Mouse (Mus musculus) forebrain, embryonic 15.5 days (tissue): ENCODE measurements around the gene Vmn1r173. TPM values are rescaled to one million over a fixed set of nuclear protein-coding genes. Genes with fewer than 3 reads are reported as not detected.
"Not testable (repeated sequence)": the region's sequence is repeated elsewhere in the genome, so short reads cannot be mapped to it uniquely, and the experiment has no call there.

Experiments used
- ATAC-seq: fragments of 200-750 bp; cut with Nextera tagmentation; replicated peaks from 2 replicates; pipeline ENCODE4 v1.8.0; 2017; ENCODE audit warnings: mild to moderate bottlenecking, moderate TSS enrichment, moderate library complexity
- H3K27ac ChIP-seq: fragments of 300-500 bp; sonication (generic); replicated peaks from 2 replicates; pipeline ENCODE4 v1.5.1; 2015; ENCODE audit warnings: mild to moderate bottlenecking, inconsistent platforms
- H3K27me3 ChIP-seq: fragments of 300-500 bp; sonication (generic); 2 replicates; pipeline ENCODE4 v1.6.1; 2015; ENCODE audit warnings: inconsistent platforms
- H3K36me3 ChIP-seq: fragments of 300-500 bp; sonication (generic); 2 replicates; pipeline ENCODE4 v1.6.1; 2015; ENCODE audit warnings: mild to moderate bottlenecking, inconsistent platforms
- H3K4me1 ChIP-seq: fragments of 300-500 bp; sonication (generic); 2 replicates; pipeline ENCODE4 v1.6.1; 2015; ENCODE audit warnings: inconsistent platforms
- H3K4me2 ChIP-seq: fragments of 300-500 bp; sonication (generic); replicated peaks from 2 replicates; pipeline ENCODE4 v1.6.1; 2015; ENCODE audit warnings: mild to moderate bottlenecking, inconsistent platforms
- H3K4me3 ChIP-seq: fragments of 300-500 bp; sonication (generic); 2 replicates; pipeline ENCODE4 v1.5.1; 2015; ENCODE audit warnings: mild to moderate bottlenecking, inconsistent platforms
- H3K9ac ChIP-seq: fragments of 300-500 bp; sonication (generic); replicated peaks from 2 replicates; pipeline ENCODE4 v1.6.1; 2015; ENCODE audit warnings: mild to moderate bottlenecking, inconsistent platforms
- H3K9me3 ChIP-seq: fragments of 300-500 bp; sonication (generic); 2 replicates; pipeline ENCODE4 v1.6.1; 2016; ENCODE audit warnings: inconsistent platforms
- WGBS: fragments of 180-500 bp; shearing (Covaris S2); methylation state at CpG from one replicate; pipeline ENCODE4 v1.1.7; 2015; ENCODE audit warnings: mixed read lengths; 5-methylcytosine and 5-hydroxymethylcytosine counted together
- polyA plus RNA-seq: library from polyadenylated mRNA; unstranded; fragments of >200 nt; fragmentation: Nextera tagmentation; extraction: Ambion mirVana; gene quantifications from 2 replicates; pipeline ENCODE4 v1.2.1, GENCODE M21; 2015

Gene Vmn1r173
- not detected in 2 replicates for polyA plus RNA-seq

GRCm38 (mm10) chr7:23700403-23700802 lies at the start of gene Vmn1r173:
TSS of gene Vmn1r173 (plus strand) at chr7:23700703.
- H3K27ac ChIP-seq: not testable (repeated sequence)

GRCm38 (mm10) chr7:23658016-23658415 lies 42.5 kb upstream of the Vmn1r173 start, which contains the start of gene Vmn1r172:
TSS of gene Vmn1r172 (plus strand) at chr7:23658316.
- H3K4me1 ChIP-seq: no peaks in the 10 kb centered on the region
- no peaks in the 10 kb centered on the region for H3K9me3 ChIP-seq
- no peaks in the 10 kb centered on the region for H3K36me3 ChIP-seq
- H3K27ac ChIP-seq: no peak within 1 kb of the TSS
- H3K9ac ChIP-seq: no peak within 1 kb of the TSS
- 72% methylated on average over 2 of the region's 2 CpGs for WGBS
- no peaks in the 10 kb centered on the region for H3K27me3 ChIP-seq
- no peak for ATAC-seq
- no peak within 1 kb of the TSS for H3K4me2 ChIP-seq
- H3K4me3 ChIP-seq: no peak within 1 kb of the TSS

More at GRCm38 (mm10) chr7:23700403-23700802, at the start of gene Vmn1r173:
- ATAC-seq, H3K27me3 ChIP-seq, H3K9ac ChIP-seq, H3K36me3 ChIP-seq, H3K4me1 ChIP-seq, H3K4me3 ChIP-seq, H3K4me2 ChIP-seq, H3K9me3 ChIP-seq: not testable (repeated sequence)
- 49% methylated on average over 1 of the region's 1 CpGs for WGBS

- H3K27ac ChIP-seq, ATAC-seq, H3K4me1 ChIP-seq, H3K4me2 ChIP-seq, H3K36me3 ChIP-seq, H3K27me3 ChIP-seq, H3K9ac ChIP-seq, H3K9me3 ChIP-seq, H3K4me3 ChIP-seq: not testable (repeated sequence)
- 53% methylated on average over 1 of the region's 1 CpGs for WGBS
Observed at GRCm38 (mm10) chr7:23751970-23752369, 51.5 kb downstream of the Vmn1r173 start, which contains the start of gene Vmn1r174. TSS of gene Vmn1r174 (plus strand) at chr7:23752270.

Other genes starting within 250 kb of the Vmn1r173 start
- not detected in 2 replicates for gene Vmn1r167, start 193.5 kb upstream of the Vmn1r173 start, polyA plus RNA-seq
- gene Vmn1r168, start 161.0 kb upstream of the Vmn1r173 start, polyA plus RNA-seq: not detected in 2 replicates
- not detected in 2 replicates for gene Vmn1r169, start 125.2 kb upstream of the Vmn1r173 start, polyA plus RNA-seq
- not detected in 2 replicates for gene Vmn1r170, start 94.5 kb upstream of the Vmn1r173 start, polyA plus RNA-seq
- gene Vmn1r171, start 70.0 kb upstream of the Vmn1r173 start, polyA plus RNA-seq: not detected in 2 replicates
- gene Vmn1r172, start 42.4 kb upstream of the Vmn1r173 start, polyA plus RNA-seq: not detected in 2 replicates
- not detected in 2 replicates for gene Vmn1r174, start 51.6 kb downstream of the Vmn1r173 start, polyA plus RNA-seq
- not detected in 2 replicates for gene Vmn1r175, start 109.9 kb downstream of the Vmn1r173 start, polyA plus RNA-seq
- not detected in 2 replicates for gene Vmn1r176, start 136.7 kb downstream of the Vmn1r173 start, polyA plus RNA-seq
- gene Vmn1r177, start 165.7 kb downstream of the Vmn1r173 start, polyA plus RNA-seq: not detected in 2 replicates
- gene Vmn1r178, start 191.3 kb downstream of the Vmn1r173 start, polyA plus RNA-seq: not detected in 2 replicates
- not detected in 2 replicates for gene Vmn1r179, start 226.3 kb downstream of the Vmn1r173 start, polyA plus RNA-seq
- gene Vmn1r180, start 249.9 kb downstream of the Vmn1r173 start, polyA plus RNA-seq: not detected in 2 replicates